Mouse (Mus musculus) liver, postnatal 0 days (tissue): ENCODE data around the gene Gsap.

Source experiments
- CTCF ChIP-seq: sonication (generic); IDR thresholded peaks from 2 replicates; pipeline ENCODE4 v1.5.1; 2016; ENCODE audit warnings: antibody characterized with exemption, low read depth
- EP300 ChIP-seq: IDR thresholded peaks from 2 replicates; pipeline ENCODE4 v1.6.1; 2016; ENCODE audit warnings: antibody characterized with exemption, low read depth, mild to moderate bottlenecking

- TF ChIP-seq CTCF: no peak
- TF ChIP-seq EP300: no peak
Observed at GRCm38 (mm10) chr5:21257126-21257525, 71.1 kb downstream of the Gsap start.
